Mouse (Mus musculus) liver, adult 2 months (tissue): ENCODE measurements around the gene Rnft2.

Experiments
- CTCF ChIP-seq: fragments of 200-500 bp; IDR thresholded peaks from 2 replicates; pipeline ENCODE4 v1.5.1; 2011; ENCODE audit warnings: low read depth, low read length, control low read depth
- POLR2A ChIP-seq: fragments of 200-500 bp; IDR thresholded peaks from 2 replicates; pipeline ENCODE4 v1.6.1; 2011; ENCODE audit warnings: low read length, control low read depth; ENCODE audit not compliant: insufficient read depth; ENCODE audit errors: extremely low read depth

DNA sequence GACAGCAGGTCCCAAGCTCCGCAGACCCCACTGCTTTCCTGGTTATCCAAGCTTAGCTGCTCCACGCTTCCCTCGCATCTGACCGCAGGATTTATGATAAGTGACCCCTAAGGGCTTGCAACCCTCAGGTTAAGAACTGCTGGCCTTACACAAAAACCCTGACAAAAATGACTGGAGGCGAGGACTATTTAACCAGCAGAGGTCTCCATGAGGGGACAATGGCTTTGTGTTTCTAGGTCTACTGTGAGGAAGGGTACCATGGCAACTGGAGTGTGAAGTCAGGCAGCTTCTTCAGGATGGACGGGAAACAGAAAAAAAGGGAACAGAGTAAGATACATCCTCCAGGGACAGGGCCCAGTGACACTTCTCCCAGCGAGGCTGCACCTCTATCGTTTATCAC lies 39.1 kb downstream of the Rnft2 start:
- TF ChIP-seq CTCF (no peak), POLR2A (no peak)
